Mouse (Mus musculus) spleen, adult 2 months (tissue): ENCODE data around the gene Atp1a4.

Experiments used
- CTCF ChIP-seq: fragments of 200-500 bp; IDR thresholded peaks from 2 replicates; pipeline ENCODE4 v1.5.1; 2011; ENCODE audit warnings: mild to moderate bottlenecking, inconsistent platforms; ENCODE audit not compliant: insufficient read depth, insufficient read length, insufficient replicate concordance; ENCODE audit errors: extremely low read depth
- POLR2A ChIP-seq: fragments of 200-500 bp; IDR thresholded peaks from 2 replicates; pipeline ENCODE4 v1.6.1; 2011; ENCODE audit warnings: low read depth, low read length, inconsistent platforms

- TF ChIP-seq CTCF: no peak
- no peak for TF ChIP-seq POLR2A
These were observed 30.8 kb upstream of the Atp1a4 start for GRCm38 (mm10) chr1:172288900-172289616.
